Mouse (Mus musculus) thymus, postnatal 10 days (tissue): ENCODE data around the gene Sgsm3.
A peak's percentile ranks its signal among the peaks of the same experiment; 100 is the strongest.

Source experiments
- DNase-seq, 2 experiments: peaks; one replicate each; pipeline ENCODE4 v3.0.0; 2021; ENCODE audit warnings: low spot score in 2 of 2

Sgsm3 gene

DNA sequence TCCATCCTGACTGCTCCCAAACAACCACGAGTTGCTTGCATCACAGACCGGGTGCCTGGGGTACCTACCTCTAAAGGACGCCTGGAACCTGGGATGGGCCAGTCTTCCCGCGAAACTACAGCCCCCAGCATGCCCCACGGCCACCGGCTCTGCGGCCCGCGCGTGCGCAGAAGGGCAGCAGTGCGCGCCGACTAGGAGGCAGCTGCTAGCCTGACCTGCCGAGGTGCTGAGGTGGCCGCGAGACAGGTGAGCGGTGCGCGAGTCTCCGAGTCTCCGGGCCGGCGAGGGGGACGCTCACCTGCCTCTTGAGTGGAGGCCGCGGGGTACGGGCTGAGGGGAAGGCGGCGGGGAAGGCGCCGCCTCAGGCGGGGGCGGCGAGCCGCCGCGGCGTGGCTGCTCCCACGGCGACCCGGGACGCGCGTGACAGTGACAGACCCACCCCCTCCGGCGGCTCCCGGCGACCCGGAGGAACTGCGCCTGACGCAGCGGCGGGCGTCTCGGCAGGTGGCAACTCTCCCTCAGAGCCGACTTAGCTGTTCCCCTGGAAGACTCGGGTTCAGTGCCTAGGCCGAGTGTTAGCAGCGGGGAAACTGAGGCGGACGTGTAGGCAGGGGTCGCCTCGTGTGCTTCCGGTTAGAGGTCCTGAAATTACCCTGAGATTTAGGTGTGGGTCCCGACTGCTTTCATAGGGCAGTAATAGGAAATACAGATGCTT lies at the start of gene Sgsm3:
Gene Sgsm3, plus strand, starts transcription at position 146 of the 715 bp plus-strand sequence.
- DNase-seq: peak; percentile 73 to 82

- DNase-seq: no peak
These were observed 48.7 kb upstream of the Sgsm3 start for GRCm38 (mm10) chr15:80928811-80929355.

GRCm38 (mm10) chr15:80930048-80930571 lies 47.5 kb upstream of the Sgsm3 start:
- peak; percentile 54 to 69 for DNase-seq

- peak in 1 of 2 experiments; percentile 40 for DNase-seq
These were observed 46.8 kb upstream of the Sgsm3 start for GRCm38 (mm10) chr15:80930676-80931320.

GRCm38 (mm10) chr15:80931345-80931960 lies 46.1 kb upstream of the Sgsm3 start:
- peak in 1 of 2 experiments; percentile 23 for DNase-seq

- DNase-seq: peak in 1 of 2 experiments; percentile 31
These were observed 42.7 kb upstream of the Sgsm3 start for GRCm38 (mm10) chr15:80934841-80935240.

- DNase-seq: no peak
These were observed 40.9 kb upstream of the Sgsm3 start for GRCm38 (mm10) chr15:80936686-80937085.

DNA sequence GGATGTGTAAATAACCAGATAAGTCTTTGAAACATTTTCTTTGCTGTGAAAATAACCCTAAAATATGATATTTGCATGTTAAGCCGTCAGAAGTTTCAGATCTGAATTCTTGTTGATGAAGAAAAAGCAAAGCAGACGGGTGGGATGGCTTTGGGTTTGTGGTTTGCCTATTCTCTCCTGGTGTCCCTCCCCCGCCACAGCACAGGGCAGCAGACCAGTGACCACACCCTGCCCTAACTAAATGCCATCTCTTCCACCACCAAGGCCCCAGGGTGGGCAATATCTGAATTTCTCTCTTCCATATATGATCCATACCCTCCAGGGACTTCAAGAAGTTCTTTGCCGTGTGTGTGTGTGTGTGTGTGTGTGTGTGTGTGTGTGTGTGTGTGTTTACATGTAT lies 39.0 kb upstream of the Sgsm3 start:
- no peak for DNase-seq

DNA sequence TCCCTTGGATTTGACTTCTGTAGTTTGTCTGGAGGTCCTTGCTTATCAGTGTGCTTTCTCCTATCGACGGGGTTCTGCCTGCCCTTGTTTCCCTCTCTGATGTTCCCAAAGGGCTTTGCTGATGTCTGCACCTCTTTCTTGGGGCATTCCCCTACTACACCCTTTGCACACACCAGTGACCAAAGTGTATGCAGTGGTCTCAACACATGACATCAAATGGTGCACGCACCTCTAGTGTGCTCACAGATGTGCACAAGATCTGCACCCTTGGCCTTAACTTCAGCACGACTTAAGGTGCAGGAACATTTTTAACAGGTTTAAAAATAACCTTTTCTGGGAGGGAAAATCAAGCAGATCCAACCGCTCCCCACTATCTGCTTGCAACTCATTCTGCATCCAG lies 38.2 kb upstream of the Sgsm3 start:
- no peak for DNase-seq

GRCm38 (mm10) chr15:80941468-80942040 lies 36.0 kb upstream of the Sgsm3 start:
- DNase-seq: no peak

- DNase-seq: peak; percentile 57 to 68
These were observed 31.7 kb upstream of the Sgsm3 start for GRCm38 (mm10) chr15:80945851-80946250.

DNA sequence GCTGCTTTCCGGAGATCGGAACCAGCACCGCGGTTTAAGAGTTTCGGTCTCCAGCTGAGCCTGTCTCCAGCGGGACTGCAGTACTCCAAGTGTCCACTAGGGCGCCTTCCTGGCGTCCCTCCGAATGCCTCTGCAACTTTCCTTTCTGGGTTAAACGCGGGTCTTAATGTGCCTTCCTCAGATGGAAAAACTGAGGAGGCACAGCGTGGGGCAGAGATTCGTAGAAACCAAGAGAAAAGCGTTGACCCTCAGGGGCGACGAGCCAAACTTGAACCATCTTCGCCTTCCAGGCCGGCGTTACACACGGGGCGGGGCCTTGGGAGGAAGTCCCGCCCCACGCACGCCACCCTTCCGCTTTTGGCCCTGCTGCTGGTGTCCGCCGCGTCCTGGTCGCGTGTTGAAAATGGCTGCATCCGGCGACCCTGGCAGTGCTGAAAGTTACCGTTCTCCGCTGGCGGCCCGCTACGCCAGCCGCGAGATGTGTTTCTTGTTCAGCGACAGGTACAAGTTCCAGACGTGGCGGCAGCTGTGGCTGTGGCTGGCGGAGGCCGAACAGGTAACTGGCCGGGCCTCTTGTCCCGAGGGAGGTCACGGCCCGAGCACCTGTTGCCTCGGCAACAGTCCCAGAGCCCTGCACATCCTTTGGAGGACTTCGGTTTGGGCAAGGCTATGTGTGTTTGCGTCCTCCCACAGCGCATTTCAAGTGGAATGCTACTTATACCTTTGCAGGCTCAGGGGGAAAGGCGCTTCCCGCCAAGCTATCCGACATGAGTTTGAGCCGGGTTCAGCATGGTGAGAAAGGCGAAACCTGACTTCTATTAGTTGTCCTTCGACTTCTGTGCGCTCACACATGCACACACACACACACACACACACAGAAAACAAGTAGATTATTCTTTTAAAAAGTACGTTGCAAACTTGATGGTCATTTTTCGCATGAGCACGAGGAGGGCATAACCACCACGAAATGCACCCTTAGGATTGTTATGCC lies 29.1 kb upstream of the Sgsm3 start, which contains the start of gene Adsl:
Gene Adsl, plus strand, starts transcription at position 346 of the 991 bp plus-strand sequence.
- peak; percentile 68 to 86 for DNase-seq

GRCm38 (mm10) chr15:80949431-80949830 lies 28.1 kb upstream of the Sgsm3 start:
- DNase-seq: no peak

GRCm38 (mm10) chr15:80950055-80950454 lies 27.5 kb upstream of the Sgsm3 start:
- no peak for DNase-seq

DNA sequence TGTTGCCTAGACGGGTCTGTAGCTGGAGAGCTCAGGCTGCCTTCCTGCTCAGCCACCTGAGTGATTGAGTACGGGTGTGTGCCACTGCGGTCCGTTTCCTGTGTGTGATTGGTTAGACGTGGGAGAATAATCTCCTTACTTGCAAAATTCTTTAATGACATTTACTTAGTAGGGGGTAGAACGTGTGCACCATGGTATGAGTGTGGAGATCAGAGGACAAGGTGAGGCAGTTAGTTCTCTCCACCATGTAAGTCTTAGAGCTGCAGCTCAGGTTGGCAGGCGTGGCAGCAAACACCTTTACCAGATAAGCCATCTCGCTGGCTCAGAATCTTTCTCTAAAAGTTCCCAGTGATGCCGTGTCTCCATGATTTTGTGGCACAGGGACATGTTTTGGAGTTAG lies 23.6 kb upstream of the Sgsm3 start:
- DNase-seq: no peak

DNA sequence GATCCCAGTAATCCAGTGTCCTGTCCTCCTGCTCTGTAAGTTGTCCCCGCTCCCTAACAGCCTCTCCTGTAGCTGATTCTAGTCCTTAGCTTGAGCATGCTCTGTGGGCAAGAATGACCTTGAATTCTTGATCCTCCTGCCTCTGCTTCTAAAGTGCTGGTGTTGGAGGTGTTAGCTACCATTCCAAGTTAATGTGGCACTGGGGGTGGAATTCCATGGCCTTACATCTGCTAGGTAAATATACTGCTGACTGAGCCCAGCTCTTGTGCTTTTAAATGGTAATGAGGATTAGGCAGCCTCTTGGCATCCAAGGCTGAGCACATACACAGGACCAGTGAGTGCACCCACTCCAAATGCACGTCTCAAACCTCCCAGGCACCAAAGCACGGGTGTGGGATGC lies 22.7 kb upstream of the Sgsm3 start:
- no peak for DNase-seq

- DNase-seq: no peak
These were observed 21.6 kb upstream of the Sgsm3 start for GRCm38 (mm10) chr15:80955836-80956438.

- DNase-seq: no peak
These were observed 8.2 kb upstream of the Sgsm3 start for GRCm38 (mm10) chr15:80969371-80969770.

DNA sequence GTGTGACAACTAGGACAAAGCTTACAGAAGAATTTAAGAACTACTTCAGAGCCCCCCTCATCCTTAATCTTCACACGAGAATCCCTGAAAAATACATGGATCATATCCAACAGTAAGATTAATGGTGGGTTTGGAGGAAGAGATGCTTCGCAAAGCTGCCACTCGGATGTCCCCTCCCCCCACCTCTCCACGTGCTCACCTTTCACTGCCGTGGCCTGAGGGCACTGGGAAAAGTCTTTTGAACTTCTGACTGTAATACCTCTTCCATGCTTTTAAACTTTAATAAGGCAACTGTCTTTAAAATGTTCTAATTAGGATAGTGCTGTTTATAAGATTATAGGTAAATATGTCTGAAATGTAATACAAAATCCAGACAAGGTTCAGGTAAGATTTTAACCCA lies 3.3 kb upstream of the Sgsm3 start:
- DNase-seq: no peak

DNA sequence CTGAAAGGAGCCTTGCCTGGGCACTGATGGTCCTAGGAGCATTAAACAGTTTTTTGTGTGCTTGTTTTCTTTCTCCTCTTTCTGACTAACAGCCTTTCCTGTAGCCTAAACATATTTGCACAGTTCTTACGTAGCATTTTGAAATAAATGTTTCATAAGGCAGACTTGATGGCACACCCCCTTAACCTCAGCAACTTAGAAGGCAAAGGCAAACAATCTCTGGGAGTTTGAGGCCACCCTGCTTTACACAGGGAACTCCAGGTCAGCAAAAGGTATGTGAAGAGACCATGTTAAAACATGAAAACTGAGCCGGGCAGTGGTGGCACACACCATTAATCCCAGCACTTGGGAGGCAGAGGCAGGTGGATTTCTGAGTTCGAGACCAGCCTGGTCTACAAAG lies 1.9 kb upstream of the Sgsm3 start:
- DNase-seq: no peak
